Mouse (Mus musculus): ENCODE results near the gene Omd. TPM values are rescaled to one million over a fixed set of nuclear protein-coding genes. Genes with fewer than 3 reads are reported as not detected.

The Omd gene
- polyA plus RNA-seq (2015; fragmentation: Illumina TruSeq; extraction: RNeasy Lipid Tissue Mini Kit (QIAGEN cat#74804); ENCODE audit: low read depth, low replicate concordance): 2.3 TPM

GRCm38 (mm10) chr13:49581541-49582530 is at the start of gene Omd:
Gene Omd, plus strand, starts transcription at chr13:49582462.

GRCm38 (mm10) chr13:49544279-49544678 is 38.0 kb upstream of the Omd start, which contains the start of gene Aspn:
Gene Aspn, plus strand, starts transcription at chr13:49544443.

DNA sequence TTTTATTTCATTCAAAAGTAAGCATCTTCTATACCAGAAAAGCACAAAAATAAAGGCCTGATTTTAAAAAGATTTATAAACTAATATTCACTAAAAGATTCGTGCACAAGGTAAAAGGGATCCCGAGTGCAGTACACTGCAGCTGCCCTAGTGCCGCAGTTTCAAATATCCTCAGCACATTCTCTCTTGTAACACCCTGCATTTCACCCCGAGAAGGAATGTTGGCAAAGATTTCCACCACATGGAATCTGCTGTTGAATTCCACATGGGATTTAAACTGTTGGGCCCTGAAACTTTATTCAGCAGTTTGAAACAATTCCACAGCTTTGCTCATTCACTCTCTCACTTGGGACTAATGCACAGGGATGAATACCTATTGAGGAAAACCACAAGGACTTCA is 25.5 kb downstream of the Omd start, which contains the start of gene Ogn:
Gene Ogn (plus strand): TSS at position 333 of the 400 bp plus-strand sequence.

Other genes starting within 250 kb of the Omd start
- gene Bicd2, start 240.9 kb upstream of the Omd start, polyA plus RNA-seq (2015; fragmentation: Illumina TruSeq; extraction: RNeasy Lipid Tissue Mini Kit (QIAGEN cat#74804); ENCODE audit: low read depth, low replicate concordance): 36.3 TPM
- 16.7 TPM for gene Ippk, start 161.2 kb upstream of the Omd start, polyA plus RNA-seq (2015; fragmentation: Illumina TruSeq; extraction: RNeasy Lipid Tissue Mini Kit (QIAGEN cat#74804); ENCODE audit: low read depth, low replicate concordance)
- 0.36 TPM for gene Tes3-ps, start 89.1 kb upstream of the Omd start, polyA plus RNA-seq (2015; fragmentation: Illumina TruSeq; extraction: RNeasy Lipid Tissue Mini Kit (QIAGEN cat#74804); ENCODE audit: low read depth, low replicate concordance)
- gene Ecm2, start 77.7 kb upstream of the Omd start, polyA plus RNA-seq (2015; fragmentation: Illumina TruSeq; extraction: RNeasy Lipid Tissue Mini Kit (QIAGEN cat#74804); ENCODE audit: low read depth, low replicate concordance): 5.8 TPM
- 3.0 TPM for gene Aspn, start 38.0 kb upstream of the Omd start, polyA plus RNA-seq (2015; fragmentation: Illumina TruSeq; extraction: RNeasy Lipid Tissue Mini Kit (QIAGEN cat#74804); ENCODE audit: low read depth, low replicate concordance)
- 9.1 TPM for gene Ogn, start 25.6 kb downstream of the Omd start, polyA plus RNA-seq (2015; fragmentation: Illumina TruSeq; extraction: RNeasy Lipid Tissue Mini Kit (QIAGEN cat#74804); ENCODE audit: low read depth, low replicate concordance)
- 1.1 TPM for gene Cenpp, start 70.3 kb downstream of the Omd start, polyA plus RNA-seq (2015; fragmentation: Illumina TruSeq; extraction: RNeasy Lipid Tissue Mini Kit (QIAGEN cat#74804); ENCODE audit: low read depth, low replicate concordance)
- 14.0 TPM for gene Nol8, start 70.6 kb downstream of the Omd start, polyA plus RNA-seq (2015; fragmentation: Illumina TruSeq; extraction: RNeasy Lipid Tissue Mini Kit (QIAGEN cat#74804); ENCODE audit: low read depth, low replicate concordance)
- 39.2 TPM for gene Iars, start 99.6 kb downstream of the Omd start, polyA plus RNA-seq (2015; fragmentation: Illumina TruSeq; extraction: RNeasy Lipid Tissue Mini Kit (QIAGEN cat#74804); ENCODE audit: low read depth, low replicate concordance)
- gene Gm30302, start 216.5 kb downstream of the Omd start, polyA plus RNA-seq (2015; fragmentation: Illumina TruSeq; extraction: RNeasy Lipid Tissue Mini Kit (QIAGEN cat#74804); ENCODE audit: low read depth, low replicate concordance): not detected